Mouse (Mus musculus) layer of hippocampus, adult 8-10 months (tissue): ENCODE measurements around the gene Ntm. TPM values are rescaled to one million over a fixed set of nuclear protein-coding genes. Genes with fewer than 3 reads are reported as not detected.

ENCODE experiments used
- DNase-seq, 2 experiments: peaks; one replicate each; pipeline ENCODE4 v3.0.0; 2022; ENCODE audit warnings: low spot score in 2 of 2
- total RNA-seq, 4 experiments: library from RNA; stranded (reverse); gene quantifications; 2 replicates each; pipeline ENCODE4 v1.2.4; 2022

Gene Ntm
- total RNA-seq, 4 experiments from 2014 or later = 148 to 166 (median 161) TPM

- DNase-seq = peak; percentile 59 to 79
Observed at GRCm38 (mm10) chr9:29802990-29803737, 159.8 kb downstream of the Ntm start.

DNA sequence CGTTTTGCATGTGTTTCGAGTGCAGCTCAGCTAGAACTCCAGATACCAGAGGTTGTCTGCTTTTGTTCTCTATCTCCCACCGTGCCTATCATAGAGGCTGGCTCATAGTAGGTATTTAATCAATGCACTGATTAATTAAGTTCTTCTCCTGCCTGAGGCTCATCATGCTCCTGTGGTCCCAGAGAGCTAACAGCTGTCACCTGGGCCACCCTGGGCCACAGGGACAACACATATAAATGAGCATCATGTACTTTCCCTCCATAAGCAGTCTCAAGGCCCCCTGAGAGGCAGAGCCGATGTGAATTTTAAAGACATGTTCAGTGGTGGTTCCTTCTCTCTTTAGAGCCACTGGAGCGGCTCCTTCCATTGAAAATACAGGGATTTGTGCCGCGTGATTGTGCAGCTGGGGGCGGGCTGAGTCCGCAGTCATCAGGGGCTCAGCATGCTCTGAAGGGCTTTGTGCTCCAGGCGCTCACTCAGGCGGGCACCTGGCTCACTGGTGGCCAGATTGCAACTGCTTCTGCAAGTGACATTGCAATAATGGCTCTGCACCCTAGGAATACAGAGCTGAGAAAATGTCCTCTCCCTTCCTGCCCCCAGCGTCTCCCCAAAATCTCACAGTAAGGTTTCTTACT, 160.8 kb downstream of the Ntm start:
- no peak for DNase-seq

- DNase-seq = no peak
Observed at GRCm38 (mm10) chr9:29796281-29796680, 166.7 kb downstream of the Ntm start.

- peak; percentile 35 to 47 for DNase-seq
Observed at GRCm38 (mm10) chr9:29791199-29791915, 171.6 kb downstream of the Ntm start.

GRCm38 (mm10) chr9:29790017-29790416, 172.9 kb downstream of the Ntm start:
- no peak for DNase-seq

DNA sequence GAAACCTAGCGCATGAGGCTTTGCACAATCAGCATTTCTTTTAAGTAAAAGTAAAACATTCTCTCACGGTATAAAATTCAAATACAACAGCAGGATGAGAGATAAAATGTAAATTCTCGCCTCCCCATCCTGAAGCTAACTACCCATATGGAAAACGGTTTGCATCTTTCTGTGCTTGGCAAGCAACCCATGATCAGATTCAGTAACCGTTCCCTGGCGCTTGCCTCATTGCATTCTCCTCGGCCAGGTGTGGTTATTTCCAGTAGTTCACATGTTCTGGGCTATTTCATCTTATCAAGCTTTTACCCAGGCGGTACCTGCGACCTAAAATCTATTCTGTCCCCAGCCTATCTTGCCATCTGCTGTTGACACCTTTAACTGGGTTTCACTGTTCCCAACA, 174.1 kb downstream of the Ntm start:
- DNase-seq = no peak

- DNase-seq = no peak
Observed at GRCm38 (mm10) chr9:29787408-29787807, 175.5 kb downstream of the Ntm start.

- DNase-seq = no peak
Observed at GRCm38 (mm10) chr9:29782697-29783096, 180.2 kb downstream of the Ntm start.

GRCm38 (mm10) chr9:29779739-29780138, 183.2 kb downstream of the Ntm start:
- DNase-seq = no peak

DNA sequence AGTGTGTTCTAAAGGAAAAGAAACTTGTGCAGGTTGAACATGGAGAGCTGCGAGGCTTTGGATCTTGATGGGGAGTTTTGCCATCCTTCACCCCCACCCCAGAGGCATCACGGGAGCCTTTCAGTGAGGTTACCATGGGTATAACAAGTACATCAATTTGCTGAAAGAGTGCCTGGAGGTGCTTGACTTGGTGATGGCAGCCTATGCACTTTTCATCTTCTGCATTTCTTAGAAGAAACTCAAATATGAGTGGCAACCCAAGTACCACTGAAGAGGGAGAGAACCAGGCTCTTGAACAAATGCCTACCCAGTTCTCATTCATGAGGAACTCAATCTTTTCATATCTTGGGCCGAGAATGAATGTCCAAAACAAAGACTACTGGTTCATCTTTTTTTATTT, 186.0 kb downstream of the Ntm start:
- no peak for DNase-seq

GRCm38 (mm10) chr9:29776542-29776941, 186.4 kb downstream of the Ntm start:
- no peak for DNase-seq

DNA sequence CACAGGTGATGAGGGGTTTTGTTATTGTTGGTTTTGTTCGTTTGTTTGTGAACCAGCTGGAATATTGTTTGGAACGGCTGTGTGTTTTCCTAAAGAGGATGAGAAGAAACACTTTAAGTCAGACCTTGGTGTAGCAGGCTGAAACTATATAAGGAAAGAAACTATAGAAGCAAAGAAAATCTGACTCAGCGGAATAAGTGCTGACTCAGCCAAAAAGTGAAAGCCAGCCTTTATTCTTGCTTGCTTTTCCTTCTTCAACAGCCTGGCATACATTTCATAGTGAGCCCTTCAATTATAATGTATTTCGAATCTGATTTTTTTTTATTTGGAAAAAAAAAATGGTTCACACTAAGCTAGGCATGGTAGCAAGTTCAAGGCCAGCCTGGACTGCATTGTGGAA, 186.9 kb downstream of the Ntm start:
- DNase-seq = no peak

DNA sequence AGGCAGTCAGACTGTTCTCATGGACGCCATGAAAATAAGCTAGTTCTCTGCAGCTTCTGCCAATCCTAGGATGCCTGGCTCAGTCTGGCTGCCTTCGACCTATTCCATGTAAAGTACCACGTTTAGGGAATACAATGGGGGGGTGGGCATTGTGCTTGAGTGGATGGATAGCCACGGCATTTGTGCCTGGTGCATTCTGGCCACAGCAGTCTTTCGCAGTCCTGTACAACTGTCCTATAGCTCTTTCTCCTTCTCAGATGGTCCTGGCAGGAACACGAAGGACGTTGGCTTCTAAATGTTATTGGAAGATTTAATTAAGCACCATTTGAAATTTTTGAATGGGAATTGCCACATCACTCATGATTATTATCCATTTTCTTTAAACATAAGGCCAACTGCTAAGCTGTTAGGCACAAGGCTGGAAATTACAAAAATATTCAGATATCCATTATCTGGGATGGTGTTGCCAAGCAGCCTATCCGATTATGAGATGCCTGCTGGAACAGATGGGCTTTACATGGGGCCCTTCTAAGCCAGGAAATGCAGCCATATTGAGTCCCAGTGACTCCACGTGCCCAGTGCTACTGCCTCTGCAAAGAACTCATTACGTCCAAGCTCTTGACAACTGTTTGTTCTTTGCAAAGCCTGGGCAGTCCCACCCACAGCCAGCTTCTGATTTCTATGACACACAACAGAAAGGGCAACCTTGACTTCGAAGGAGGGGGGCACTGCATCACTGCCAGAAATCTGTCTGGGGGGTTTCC, 190.1 kb downstream of the Ntm start:
- DNase-seq = peak in 1 of 2 experiments; percentile 33

DNA sequence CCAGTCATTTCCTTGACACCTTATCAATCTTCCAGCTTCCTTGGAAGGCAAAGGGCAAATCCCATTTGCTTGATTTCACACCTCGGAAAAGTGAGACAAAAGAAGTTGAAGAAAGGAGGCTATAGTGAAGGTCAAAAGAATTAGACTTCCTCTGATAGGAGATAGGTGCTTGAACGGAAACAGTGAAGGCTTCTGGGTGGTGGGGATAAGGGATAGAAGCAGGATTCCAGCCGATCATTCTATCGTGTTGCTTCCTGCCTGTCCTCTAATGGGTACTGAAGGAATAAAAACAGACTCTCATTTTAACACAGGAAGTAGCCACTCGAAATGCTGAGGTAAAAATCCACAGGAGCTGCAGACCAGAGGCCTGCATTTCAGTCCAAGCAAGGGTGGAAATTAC, 191.1 kb downstream of the Ntm start:
- DNase-seq = no peak

DNA sequence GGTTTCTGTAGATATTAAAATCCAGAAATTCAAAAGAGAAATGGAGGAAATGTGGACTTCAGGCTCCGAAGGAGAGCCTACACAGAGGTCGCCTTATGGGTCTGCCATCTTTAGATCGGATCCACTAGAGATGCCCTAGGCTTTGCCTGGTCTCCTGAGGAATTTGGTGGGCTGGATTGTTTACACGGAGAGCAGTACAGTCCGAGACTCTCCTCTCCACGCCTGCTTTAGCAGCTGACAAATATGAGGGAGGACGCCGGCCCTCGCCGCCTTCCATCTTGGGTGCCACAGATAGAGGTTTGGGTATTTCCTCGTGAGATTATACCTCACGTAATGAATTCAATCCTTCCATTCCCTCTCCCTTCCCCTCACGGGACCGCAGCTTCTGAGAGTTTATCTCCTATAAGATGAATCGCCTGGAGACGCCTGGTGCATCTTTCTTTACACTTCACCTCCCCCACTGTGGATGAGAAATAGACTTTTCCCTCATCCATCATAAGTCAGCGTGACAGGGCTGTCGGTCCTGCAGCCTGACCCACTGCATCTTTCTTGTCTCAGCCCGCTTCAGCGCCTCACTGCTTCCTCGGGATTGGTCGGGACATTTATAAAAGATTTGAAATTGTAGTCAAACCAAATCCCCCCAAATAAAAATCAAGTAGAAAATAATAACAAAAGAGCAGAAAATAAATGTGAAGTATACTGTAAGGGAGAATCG, 191.7 kb downstream of the Ntm start:
- no peak for DNase-seq

DNA sequence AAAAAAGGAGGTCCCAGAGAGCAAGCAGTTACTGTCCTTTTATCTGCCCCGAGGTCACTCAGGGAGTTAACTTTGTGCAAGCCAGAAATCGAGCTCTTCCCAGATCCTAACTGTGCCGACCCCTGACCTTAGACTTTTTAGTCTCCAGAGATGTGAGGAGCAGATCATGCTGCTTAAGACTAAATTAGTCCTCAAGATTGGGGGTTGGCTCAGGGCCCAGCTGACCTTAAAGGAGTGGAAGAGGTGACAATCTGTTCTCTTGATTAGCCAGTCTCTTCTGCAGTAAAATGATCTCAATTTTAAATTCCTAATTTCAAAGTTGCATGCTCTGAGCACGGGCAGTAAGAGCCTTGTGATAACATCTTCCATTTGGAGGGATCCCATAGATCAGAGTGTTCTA, 193.6 kb downstream of the Ntm start:
- DNase-seq = no peak

- DNase-seq = no peak
Observed at GRCm38 (mm10) chr9:29765990-29766980, 196.7 kb downstream of the Ntm start.

DNA sequence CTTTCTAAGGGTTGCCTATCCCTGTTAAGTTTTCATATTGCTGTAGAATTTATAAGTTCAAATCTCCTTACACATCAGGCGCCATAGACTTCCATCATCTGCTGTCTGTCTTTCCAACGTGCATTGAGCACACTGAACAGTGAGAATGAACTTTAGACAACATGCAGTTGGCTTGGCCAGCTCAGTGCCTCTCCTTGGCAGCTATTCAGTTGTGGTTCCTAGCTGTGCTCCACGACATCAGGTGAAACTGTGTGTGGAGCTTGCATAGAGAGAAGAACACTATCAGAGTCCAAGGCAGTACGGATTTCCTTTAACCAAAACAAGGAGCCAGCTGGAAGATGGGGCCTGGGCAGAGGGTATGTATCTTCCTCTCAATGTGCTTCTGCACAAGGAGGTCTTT, 199.6 kb downstream of the Ntm start:
- no peak for DNase-seq

DNA sequence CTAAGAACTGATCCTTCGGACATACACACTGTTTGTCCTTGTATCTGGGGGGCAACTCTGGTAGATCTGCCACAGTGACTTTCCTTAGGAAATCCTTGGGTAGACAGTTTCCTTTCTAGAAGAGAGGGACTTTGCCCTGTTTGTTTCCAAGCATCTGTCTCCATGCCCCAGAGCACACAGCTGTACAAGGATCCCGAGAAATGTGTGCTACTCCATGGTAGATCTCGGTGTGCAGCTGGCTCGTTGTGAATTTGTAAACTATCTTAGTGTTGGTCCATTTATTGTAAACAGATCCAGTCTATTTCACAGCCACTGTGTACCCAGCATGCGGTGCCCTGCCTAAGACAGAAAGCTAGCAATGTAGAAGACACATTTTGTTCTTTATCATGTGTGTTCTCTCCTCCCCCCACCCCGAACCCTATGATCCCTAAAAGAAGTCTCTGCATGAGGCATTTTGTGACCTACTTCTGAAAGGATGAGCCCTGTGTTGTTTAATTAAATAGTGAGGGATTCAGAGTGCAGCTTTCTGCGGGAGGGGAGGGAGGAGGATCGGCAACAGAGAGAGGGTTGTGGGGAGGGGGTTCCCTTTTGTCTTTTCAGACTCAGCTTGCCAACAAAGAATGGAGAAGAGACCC, 200.9 kb downstream of the Ntm start:
- no peak for DNase-seq
